ENCODE assay signal across 22 mouse cellular contexts in the genomic region with DNA sequence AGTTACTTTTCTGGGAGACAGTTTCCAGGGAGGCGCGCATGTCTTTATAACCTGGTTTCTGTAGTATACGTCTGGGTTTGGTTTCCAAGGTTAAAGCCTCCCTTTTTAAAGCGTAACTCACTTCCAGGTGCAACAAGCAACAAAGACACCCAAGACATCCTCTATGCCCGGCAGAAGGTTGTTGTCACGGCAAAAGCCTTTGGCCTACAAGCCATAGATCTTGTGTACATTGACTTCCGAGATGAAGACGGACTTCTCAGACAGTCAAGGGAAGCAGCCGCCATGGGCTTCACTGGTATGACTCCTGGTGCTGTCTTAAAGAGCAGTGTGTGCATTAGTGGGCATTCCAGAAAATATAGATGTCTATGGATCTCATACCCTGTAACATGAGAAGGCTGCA.
DNase-seq lines count a peak whose midpoint lies in the region; ATAC-seq and TF ChIP-seq lines count a peak whose summit lies in the region.
"Had no signal": no experiment of that assay in that cellular context is flagged by ENCODE, and none has a peak within 500 bp of the region (broad histone marks: within the 10 kb centered on the region; RNA-seq: fewer than 3 reads in every experiment).

No protein-coding gene starts in this region.

- H3K9ac ChIP-seq in forebrain, embryonic 14.5 days (ENCODE audit: low read length), result no peak overlapping the region
- H3K9ac ChIP-seq in forebrain, embryonic 13.5 days, result no peak overlapping the region
- H3K9ac ChIP-seq in hindbrain, postnatal 0 days (replicated peaks; ENCODE audit: low read length), result no peak overlapping the region
- no peak overlapping the region for H3K9ac ChIP-seq in hindbrain, embryonic 14.5 days
- H3K9ac ChIP-seq: embryonic facial prominence, embryonic 12.5 days; embryonic facial prominence, embryonic 15.5 days; forebrain, postnatal 0 days; heart, embryonic 13.5 days; hindbrain, embryonic 12.5 days had no signal

- H3K4me1 ChIP-seq in forebrain, embryonic 14.5 days (ENCODE audit: control insufficient read depth, insufficient read depth, low read length), result peaks cover 3% of the 10 kb centered on the region
- H3K4me1 ChIP-seq in forebrain, embryonic 13.5 days, result peaks cover 37% of the 10 kb centered on the region
- H3K4me1 ChIP-seq in hindbrain, postnatal 0 days (ENCODE audit: insufficient read depth, low read length), result 0 out of 2 replicates have a peak, but pooled peaks cover 5% of the 10 kb centered on the region
- 0 out of 2 replicates have a peak, but pooled peaks cover 2% of the 10 kb centered on the region for H3K4me1 ChIP-seq in hindbrain, embryonic 14.5 days (replicated peaks; ENCODE audit: control insufficient read depth, insufficient read depth, low read length)
- H3K4me1 ChIP-seq: embryonic facial prominence, embryonic 12.5 days; embryonic facial prominence, embryonic 15.5 days; heart, embryonic 13.5 days had no signal

- H3K4me2 ChIP-seq in forebrain, embryonic 14.5 days (ENCODE audit: low read length), result 0 out of 2 replicates have a peak overlapping the region, but pooled peaks have one; percentile 6
- no peak overlapping the region for H3K4me2 ChIP-seq in forebrain, embryonic 13.5 days
- no peak overlapping the region; the same call in 1 of the 2 replicates for H3K4me2 ChIP-seq in hindbrain, postnatal 0 days (ENCODE audit: low read depth, low read length)
- no peak overlapping the region for H3K4me2 ChIP-seq in hindbrain, embryonic 14.5 days (replicated peaks)
- H3K4me2 ChIP-seq: embryonic facial prominence, embryonic 12.5 days; embryonic facial prominence, embryonic 15.5 days; heart, embryonic 13.5 days; hindbrain, embryonic 12.5 days had no signal

- no peaks in the 10 kb centered on the region for H3K36me3 ChIP-seq in forebrain, embryonic 14.5 days (ENCODE audit: control insufficient read depth, insufficient read depth, low read length)
- no peaks in the 10 kb centered on the region for H3K36me3 ChIP-seq in forebrain, embryonic 13.5 days (ENCODE audit: poor library complexity, severe bottlenecking)
- H3K36me3 ChIP-seq in hindbrain, postnatal 0 days (ENCODE audit: insufficient read depth, low read length), result no peaks in the 10 kb centered on the region
- H3K36me3 ChIP-seq in hindbrain, embryonic 14.5 days (replicated peaks; ENCODE audit: control insufficient read depth, insufficient read depth), result no peaks in the 10 kb centered on the region
- H3K36me3 ChIP-seq: embryonic facial prominence, embryonic 12.5 days; embryonic facial prominence, embryonic 15.5 days; heart, embryonic 13.5 days; hindbrain, embryonic 12.5 days had no signal

- H3K27me3 ChIP-seq in forebrain, embryonic 14.5 days (replicated peaks; ENCODE audit: control insufficient read depth, insufficient read depth, low read length), result 0 out of 2 replicates have a peak, but pooled peaks cover 5% of the 10 kb centered on the region
- H3K27me3 ChIP-seq in forebrain, embryonic 13.5 days, result peaks cover 40% of the 10 kb centered on the region
- H3K27me3 ChIP-seq in hindbrain, postnatal 0 days (ENCODE audit: insufficient read depth, low read length), result peaks cover 3% of the 10 kb centered on the region; the same call in 1 of the 2 replicates
- H3K27me3 ChIP-seq in hindbrain, embryonic 14.5 days (ENCODE audit: control insufficient read depth, insufficient read depth, low read length), result peaks cover 41% of the 10 kb centered on the region

- TF ChIP-seq CTCF in hindbrain, postnatal 0 days (IDR thresholded peaks at IDR 0.05; ENCODE audit: low read depth), result no peak

- no peak overlapping the region for H3K4me3 ChIP-seq in forebrain, embryonic 14.5 days (ENCODE audit: low read depth, low read length)
- no peak overlapping the region for H3K4me3 ChIP-seq in forebrain, embryonic 13.5 days
- H3K4me3 ChIP-seq in hindbrain, postnatal 0 days (ENCODE audit: low read length), result no peak overlapping the region
- no peak overlapping the region for H3K4me3 ChIP-seq in hindbrain, embryonic 14.5 days (replicated peaks; ENCODE audit: low read length)
- H3K4me3 ChIP-seq: embryonic facial prominence, embryonic 12.5 days; embryonic facial prominence, embryonic 15.5 days; gastrocnemius, adult 2 months; heart, embryonic 13.5 days; hindbrain, embryonic 12.5 days had no signal

- H3K27ac ChIP-seq in forebrain, embryonic 14.5 days (ENCODE audit: low read depth, low read length), result peak overlapping the region; percentile 35; the same call in 1 of the 2 replicates
- H3K27ac ChIP-seq in forebrain, embryonic 13.5 days, result no peak overlapping the region
- H3K27ac ChIP-seq in hindbrain, postnatal 0 days, result peak overlapping the region; percentile 80
- no peak overlapping the region for H3K27ac ChIP-seq in hindbrain, embryonic 14.5 days
- H3K27ac ChIP-seq: embryonic facial prominence, embryonic 12.5 days; embryonic facial prominence, embryonic 15.5 days; gastrocnemius, adult 2 months; heart, embryonic 13.5 days; hindbrain, embryonic 12.5 days had no signal

- peak; percentile 34 to 60 for DNase-seq in cerebellum, postnatal 25 days
- DNase-seq in forebrain, embryonic 14.5 days (ENCODE audit: low spot score), result no peak
- DNase-seq in hindbrain, postnatal 0 days (ENCODE audit: low spot score), result no peak
- no peak for DNase-seq in hindbrain, embryonic 14.5 days (ENCODE audit: low spot score)
- DNase-seq: adrenal gland, adult 2 months; adrenal gland, postnatal 14 days; cerebellum, adult 8-10 months; forebrain, postnatal 0 days; gastrocnemius, adult 2 months; gastrocnemius, postnatal 14 days; heart, adult 18-20 months; heart, postnatal 14 days; heart, postnatal 4 days; kidney, adult 2 months had no signal

- 91% methylated on average over 9 of the region's 9 CpGs for WGBS in forebrain, embryonic 14.5 days
- 85% methylated on average over 9 of the region's 9 CpGs for WGBS in forebrain, embryonic 13.5 days
- 76% methylated on average over 9 of the region's 9 CpGs for WGBS in hindbrain, postnatal 0 days
- 86% methylated on average over 9 of the region's 9 CpGs for WGBS in hindbrain, embryonic 14.5 days

- no peaks in the 10 kb centered on the region for H3K9me3 ChIP-seq in forebrain, embryonic 14.5 days (replicated peaks; ENCODE audit: control insufficient read depth, low read length)
- H3K9me3 ChIP-seq in forebrain, embryonic 13.5 days (replicated peaks), result no peaks in the 10 kb centered on the region
- no peaks in the 10 kb centered on the region for H3K9me3 ChIP-seq in hindbrain, postnatal 0 days (ENCODE audit: low read length)
- H3K9me3 ChIP-seq in hindbrain, embryonic 14.5 days (ENCODE audit: control insufficient read depth, low read length), result no peaks in the 10 kb centered on the region
- H3K9me3 ChIP-seq: embryonic facial prominence, embryonic 12.5 days; embryonic facial prominence, embryonic 15.5 days; heart, embryonic 13.5 days; hindbrain, embryonic 12.5 days had no signal

- ATAC-seq in cerebellum, adult (ENCODE audit: insufficient number of reproducible peaks, low FRiP score, low TSS enrichment), result no peak
- no peak for ATAC-seq in forebrain, embryonic 14.5 days
- no peak for ATAC-seq in forebrain, embryonic 13.5 days
- ATAC-seq in hindbrain, postnatal 0 days, result no peak
- no peak for ATAC-seq in hindbrain, embryonic 14.5 days (ENCODE audit: low FRiP score)
- ATAC-seq: CD4-positive, CD25-positive, alpha-beta regulatory T cell, adult 4 months; forebrain, postnatal 0 days; intestine, postnatal 0 days had no signal

Comparison
In these comparisons a context has a peak if more than half of its experiments do, and no peak if none do; other contexts are left out.
1. H3K27ac ChIP-seq: peak in forebrain, embryonic 14.5 days (single experiment) and hindbrain, postnatal 0 days (single experiment); none in forebrain, embryonic 13.5 days (single experiment) and hindbrain, embryonic 14.5 days (single experiment).
2. DNase-seq: peak in cerebellum, postnatal 25 days (2 of 2); none in forebrain, embryonic 14.5 days (single experiment), hindbrain, postnatal 0 days (single experiment) and hindbrain, embryonic 14.5 days (single experiment).